Mouse (Mus musculus) midbrain, embryonic 15.5 days (tissue): ENCODE data around the gene Avpr1b. TPM values are rescaled to one million over a fixed set of nuclear protein-coding genes. Genes with fewer than 3 reads are reported as not detected.

Experiments
- ATAC-seq: fragments of 200-750 bp; cut with Nextera tagmentation; replicated peaks from 2 replicates; pipeline ENCODE4 v1.8.0; 2017; ENCODE audit warnings: moderate TSS enrichment
- H3K27ac ChIP-seq: fragments of 300-500 bp; sonication (generic); 2 replicates; pipeline ENCODE4 v1.5.1; 2015; ENCODE audit warnings: mild to moderate bottlenecking, inconsistent platforms
- H3K27me3 ChIP-seq: fragments of 300-500 bp; sonication (generic); replicated peaks from 2 replicates; pipeline ENCODE4 v1.6.1; 2015; ENCODE audit warnings: inconsistent platforms
- H3K36me3 ChIP-seq: fragments of 300-500 bp; sonication (generic); replicated peaks from 2 replicates; pipeline ENCODE4 v1.6.1; 2015; ENCODE audit warnings: inconsistent platforms
- H3K4me1 ChIP-seq: fragments of 300-500 bp; sonication (generic); 2 replicates; pipeline ENCODE4 v1.6.1; 2015; ENCODE audit warnings: inconsistent platforms
- H3K4me2 ChIP-seq: fragments of 300-500 bp; sonication (generic); 2 replicates; pipeline ENCODE4 v1.6.1; 2015; ENCODE audit warnings: inconsistent platforms, mild to moderate bottlenecking, moderate library complexity
- H3K4me3 ChIP-seq: fragments of 300-500 bp; sonication (generic); 2 replicates; pipeline ENCODE4 v1.5.1; 2015; ENCODE audit warnings: mild to moderate bottlenecking, inconsistent platforms
- H3K9ac ChIP-seq: fragments of 300-500 bp; sonication (generic); 2 replicates; pipeline ENCODE4 v1.6.1; 2015; ENCODE audit warnings: mild to moderate bottlenecking, inconsistent platforms
- H3K9me3 ChIP-seq: fragments of 300-500 bp; sonication (generic); 2 replicates; pipeline ENCODE4 v1.6.1; 2016; ENCODE audit warnings: inconsistent platforms
- WGBS: fragments of 180-500 bp; shearing (Covaris S2); methylation state at CpG from one replicate; pipeline ENCODE4 v1.1.7; 2015; ENCODE audit warnings: mixed read lengths; 5-methylcytosine and 5-hydroxymethylcytosine counted together
- polyA plus RNA-seq: library from polyadenylated mRNA; unstranded; fragments of >200 nt; fragmentation: Nextera tagmentation; extraction: Ambion mirVana; gene quantifications from 2 replicates; pipeline ENCODE4 v1.2.1, GENCODE M21; 2015

The Avpr1b gene
- polyA plus RNA-seq, 1 experiment from 2014 or later, result not detected

DNA sequence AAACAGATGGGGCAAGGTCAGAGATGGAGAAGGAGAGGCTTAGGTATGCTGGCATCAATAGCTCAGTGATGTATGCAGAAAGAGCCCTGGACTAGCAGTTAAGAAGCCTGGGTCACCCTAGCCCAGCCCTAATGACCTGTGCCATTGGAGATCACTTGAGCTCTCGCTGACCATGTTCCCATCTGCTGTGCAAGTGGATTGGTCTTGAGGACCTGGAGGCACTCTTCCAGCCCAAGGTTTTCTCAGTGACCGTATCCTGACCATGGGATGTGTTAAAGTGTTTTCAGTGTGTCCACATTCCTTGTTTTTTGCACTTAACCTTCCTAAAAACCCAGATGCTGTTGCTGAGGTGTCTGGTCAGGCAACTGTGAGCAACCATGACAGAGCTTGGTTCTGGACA, 61.2 kb downstream of the Avpr1b start:
- WGBS, result 88% methylated on average over 2 of the region's 2 CpGs
- no peak overlapping the region for H3K4me2 ChIP-seq
- ATAC-seq, result no peak
- H3K9me3 ChIP-seq, result no peaks in the 10 kb centered on the region
- no peak overlapping the region for H3K4me3 ChIP-seq
- H3K27ac ChIP-seq, result no peak overlapping the region
- H3K36me3 ChIP-seq, result no peaks in the 10 kb centered on the region
- H3K27me3 ChIP-seq, result no peaks in the 10 kb centered on the region
- no peak overlapping the region for H3K9ac ChIP-seq
- H3K4me1 ChIP-seq, result peaks cover 7% of the 10 kb centered on the region

DNA sequence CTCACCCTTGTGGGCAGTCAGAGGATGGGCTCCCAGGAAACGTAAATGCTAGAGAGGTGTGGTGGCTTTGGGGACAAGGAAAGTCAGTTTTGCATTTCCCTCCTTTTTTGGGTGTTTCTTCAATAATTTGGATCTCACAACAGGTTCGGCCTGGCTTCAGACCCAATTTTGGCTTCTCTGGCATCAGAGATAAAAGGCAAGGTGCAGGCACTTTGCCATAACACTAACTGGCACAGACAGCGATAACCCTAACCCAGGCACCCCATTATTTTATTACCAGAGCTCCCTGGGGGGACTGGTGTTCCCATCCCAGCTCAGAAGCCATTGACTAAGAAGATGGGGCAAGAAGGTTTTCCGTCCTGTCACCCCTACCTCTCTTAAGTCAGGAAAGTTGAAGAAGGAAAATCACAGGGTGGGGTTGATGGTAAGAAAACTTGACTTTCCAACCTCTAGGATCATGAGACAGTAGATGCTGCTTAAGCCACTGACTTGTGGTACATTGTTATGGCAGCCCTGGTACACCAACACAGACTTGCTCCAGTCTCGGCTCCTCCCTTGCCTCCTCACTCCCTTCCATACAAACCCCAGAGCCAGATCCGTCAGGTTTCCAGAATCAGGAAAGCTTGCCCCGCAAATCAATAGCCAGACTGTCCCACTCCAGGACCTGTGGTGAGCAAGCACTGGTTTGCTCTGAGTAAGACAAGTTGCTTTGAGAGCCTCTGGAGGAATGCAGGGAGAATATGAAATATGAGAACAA, 61.9 kb downstream of the Avpr1b start:
- H3K4me1 ChIP-seq, result peaks cover 7% of the 10 kb centered on the region
- ATAC-seq, result no peak
- H3K27ac ChIP-seq, result no peak overlapping the region
- H3K9ac ChIP-seq, result no peak overlapping the region
- H3K4me2 ChIP-seq, result no peak overlapping the region
- H3K36me3 ChIP-seq, result no peaks in the 10 kb centered on the region
- no peaks in the 10 kb centered on the region for H3K9me3 ChIP-seq
- no peaks in the 10 kb centered on the region for H3K27me3 ChIP-seq
- 85% methylated on average over 7 of the region's 7 CpGs for WGBS
- H3K4me3 ChIP-seq, result no peak overlapping the region

Other genes with a start within 250 kb of the Avpr1b start
- gene Srgap2, start 71.9 kb upstream of the Avpr1b start, polyA plus RNA-seq, result 24.5 and 25.3 TPM in 2 replicates
- 1.1 and 1.4 TPM in 2 replicates for gene Fam72a, start 71.3 kb upstream of the Avpr1b start, polyA plus RNA-seq
- 0.13 TPM in 1 of 2 replicates, not detected in the other for gene Ctse, start 39.1 kb downstream of the Avpr1b start, polyA plus RNA-seq
- 1.1 and 1.2 TPM in 2 replicates for gene Rab7b, start 89.5 kb downstream of the Avpr1b start, polyA plus RNA-seq
- gene Slc26a9, start 144.8 kb downstream of the Avpr1b start, polyA plus RNA-seq, result 0.05 and 0.08 TPM in 2 replicates
- gene Pm20d1, start 198.1 kb downstream of the Avpr1b start, polyA plus RNA-seq, result 0.22 and 0.29 TPM in 2 replicates
- gene Slc41a1, start 228.3 kb downstream of the Avpr1b start, polyA plus RNA-seq, result 20.3 and 22.3 TPM in 2 replicates